Mouse (Mus musculus) intestine, embryonic 14.5 days (tissue): ENCODE measurements at regions not wholly inside any gene's neighbourhood (a gene's known extent, or its start where the extent isn't known, plus 50 kb on each side); places are given as distances from the start of the nearest gene placed in this dataset.

Experiments
- ATAC-seq: fragments of 200-750 bp; cut with Nextera tagmentation; replicated peaks from 2 replicates; pipeline ENCODE4 v1.8.0; 2017; ENCODE audit warnings: low read depth, moderate number of reproducible peaks, moderate TSS enrichment, moderate library complexity; ENCODE audit not compliant: low FRiP score, low TSS enrichment
- DNase-seq: peaks from one replicate; pipeline ENCODE4 v3.0.0-alpha.2; 2018; ENCODE audit warnings: low spot score
- H3K27ac ChIP-seq: fragments of 300-500 bp; sonication (generic); 2 replicates; pipeline ENCODE4 v1.5.1; 2014; ENCODE audit warnings: low read depth, mild to moderate bottlenecking, control low read depth
- H3K27me3 ChIP-seq: fragments of 300-500 bp; sonication (generic); replicated peaks from 2 replicates; pipeline ENCODE4 v1.6.1; 2014; ENCODE audit warnings: low read length, control low read depth; ENCODE audit not compliant: control insufficient read depth, insufficient read depth
- H3K36me3 ChIP-seq: fragments of 300-500 bp; sonication (generic); 2 replicates; pipeline ENCODE4 v1.6.1; 2014; ENCODE audit warnings: low read length, control low read depth; ENCODE audit not compliant: control insufficient read depth, insufficient read depth
- H3K4me1 ChIP-seq: fragments of 300-500 bp; sonication (generic); replicated peaks from 2 replicates; pipeline ENCODE4 v1.6.1; 2014; ENCODE audit warnings: low read length, control low read depth, mixed read lengths; ENCODE audit not compliant: control insufficient read depth, insufficient read depth
- H3K4me2 ChIP-seq: fragments of 300-500 bp; sonication (generic); 2 replicates; pipeline ENCODE4 v1.6.1; 2014; ENCODE audit warnings: low read length
- H3K4me3 ChIP-seq: fragments of 300-500 bp; sonication (generic); 2 replicates; pipeline ENCODE4 v1.5.1; 2014; ENCODE audit warnings: low read depth, low read length, control low read depth, mixed read lengths
- H3K9ac ChIP-seq: fragments of 300-500 bp; sonication (generic); 2 replicates; pipeline ENCODE4 v1.6.1; 2014; ENCODE audit warnings: mild to moderate bottlenecking, low read length
- H3K9me3 ChIP-seq: fragments of 300-500 bp; sonication (generic); 2 replicates; pipeline ENCODE4 v1.6.1; 2016; ENCODE audit warnings: low read length, control low read depth; ENCODE audit not compliant: control insufficient read depth
- WGBS: fragments of 180-500 bp; shearing (Covaris S2); extraction: QIAGEN DNeasy Blood & Tissue Kit; methylation state at CpG from one replicate; pipeline ENCODE4 v1.1.7; 2014; 5-methylcytosine and 5-hydroxymethylcytosine counted together

- DNase-seq (no peak), ATAC-seq (no peak)
- H3K4me2 ChIP-seq: no peak overlapping the region
- no peak overlapping the region for H3K27ac ChIP-seq
- H3K9ac ChIP-seq: no peak overlapping the region
- H3K27me3 ChIP-seq: no peaks in the 10 kb centered on the region
- no peaks in the 10 kb centered on the region for H3K9me3 ChIP-seq
- no peak overlapping the region for H3K4me3 ChIP-seq
- H3K4me1 ChIP-seq: no peaks in the 10 kb centered on the region; the same call in 1 of the 2 replicates
- no peaks in the 10 kb centered on the region for H3K36me3 ChIP-seq
- 78% methylated on average over 7 of the region's 7 CpGs for WGBS
These were observed 59.5 kb upstream of the Dhx15 start for GRCm38 (mm10) chr5:52249804-52250203.

DNA sequence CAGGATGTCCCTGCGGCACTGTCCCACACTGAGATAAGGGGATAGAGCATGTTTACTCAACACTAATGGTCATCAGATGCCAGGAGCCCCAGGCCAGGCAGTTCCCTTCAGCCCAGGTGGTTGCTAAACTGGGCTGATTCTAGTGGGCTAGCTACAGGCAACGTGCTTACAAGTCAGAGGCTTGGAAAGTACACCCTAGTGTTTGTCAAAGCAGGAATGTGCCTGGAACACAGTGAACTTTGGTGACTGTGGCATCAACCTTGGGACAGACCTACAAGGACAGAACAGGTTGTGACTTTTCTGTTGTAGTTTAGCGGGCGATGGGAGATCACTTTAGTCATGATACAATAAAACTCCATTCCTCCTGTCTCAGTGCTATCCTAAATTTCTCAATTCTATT, 53.6 kb upstream of the Dhx15 start:
- H3K4me3 ChIP-seq: no peak overlapping the region
- H3K4me2 ChIP-seq: no peak overlapping the region
- H3K27ac ChIP-seq: no peak overlapping the region
- no peak for ATAC-seq
- no peaks in the 10 kb centered on the region for H3K9me3 ChIP-seq
- no peaks in the 10 kb centered on the region for H3K27me3 ChIP-seq
- no peak for DNase-seq
- H3K36me3 ChIP-seq: no peaks in the 10 kb centered on the region
- H3K4me1 ChIP-seq: 0 out of 2 replicates have a peak, but pooled peaks cover 3% of the 10 kb centered on the region
- H3K9ac ChIP-seq: no peak overlapping the region
- 74% methylated on average over 4 of the region's 4 CpGs for WGBS

GRCm38 (mm10) chr5:52242414-52242813, 52.1 kb upstream of the Dhx15 start:
- Histone ChIP-seq H3K4me3 (no peak overlapping the region), H3K36me3 (no peaks in the 10 kb centered on the region), H3K27ac (no peak overlapping the region), H3K4me1 (peaks cover 3% of the 10 kb centered on the region; the same call in 1 of the 2 replicates), H3K9me3 (no peaks in the 10 kb centered on the region), H3K4me2 (no peak overlapping the region), H3K9ac (no peak overlapping the region), H3K27me3 (no peaks in the 10 kb centered on the region)
- DNase-seq: no peak
- WGBS: 58% methylated on average over 2 of the region's 2 CpGs
- no peak for ATAC-seq

DNA sequence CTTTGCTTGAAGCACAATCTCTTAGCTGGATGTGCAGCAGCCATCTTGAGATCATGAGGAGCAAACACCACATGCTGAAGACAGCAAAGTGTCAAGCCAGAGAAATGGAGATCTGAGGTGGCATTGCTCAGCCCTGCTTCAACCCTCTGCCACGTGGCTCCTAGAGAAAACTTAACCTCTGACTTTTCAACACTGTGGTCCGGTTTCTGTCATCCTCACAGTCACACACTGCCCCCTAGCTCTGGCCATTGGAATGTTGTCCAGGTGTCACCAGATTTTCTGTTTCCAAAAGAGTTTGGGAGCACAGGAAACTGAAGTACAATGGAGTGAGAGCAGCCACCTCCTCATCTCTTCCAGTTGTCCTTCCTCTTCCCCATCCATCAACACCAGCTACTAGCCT, 50.2 kb upstream of the Dhx15 start:
- DNase-seq: no peak
- Histone ChIP-seq H3K9ac (no peak overlapping the region), H3K27ac (no peak overlapping the region), H3K4me2 (no peak overlapping the region), H3K9me3 (no peaks in the 10 kb centered on the region), H3K4me1 (peaks cover 3% of the 10 kb centered on the region; the same call in 1 of the 2 replicates), H3K36me3 (no peaks in the 10 kb centered on the region), H3K27me3 (no peaks in the 10 kb centered on the region), H3K4me3 (no peak overlapping the region)
- ATAC-seq: no peak
- 9% methylated on average over 2 of the region's 2 CpGs for WGBS
